Mouse (Mus musculus): ENCODE data around the gene Gpr161. TPM values are rescaled to one million over a fixed set of nuclear protein-coding genes. Genes with fewer than 3 reads are reported as not detected.
A peak's percentile ranks its signal among the peaks of the same experiment; 100 is the strongest.
"Not testable (repeated sequence)": the region's sequence is repeated elsewhere in the genome, so short reads cannot be mapped to it uniquely, and the experiment has no call there.

Gpr161 gene
- total RNA-seq, 1 experiment from 2014 or later = 1.7 TPM

- DNase-seq = no peak
These were observed 20.8 kb downstream of the Gpr161 start for GRCm38 (mm10) chr1:165316361-165316760.

GRCm38 (mm10) chr1:165320141-165320934, 24.7 kb downstream of the Gpr161 start:
- DNase-seq = peak; percentile 90

- DNase-seq = peak; percentile 14
These were observed 25.8 kb downstream of the Gpr161 start for GRCm38 (mm10) chr1:165321393-165321861.

GRCm38 (mm10) chr1:165321891-165322290, 26.3 kb downstream of the Gpr161 start:
- no peak for DNase-seq

GRCm38 (mm10) chr1:165322934-165323333, 27.3 kb downstream of the Gpr161 start:
- no peak for DNase-seq

- DNase-seq = no peak
These were observed 31.8 kb downstream of the Gpr161 start for GRCm38 (mm10) chr1:165327370-165327769.

GRCm38 (mm10) chr1:165327831-165328230, 32.2 kb downstream of the Gpr161 start:
- DNase-seq = peak; percentile 57

GRCm38 (mm10) chr1:165328384-165329289, 33.0 kb downstream of the Gpr161 start:
- not testable (repeated sequence) for DNase-seq

GRCm38 (mm10) chr1:165330859-165331258, 35.3 kb downstream of the Gpr161 start:
- no peak for DNase-seq

GRCm38 (mm10) chr1:165332797-165333196, 37.2 kb downstream of the Gpr161 start:
- no peak for DNase-seq

GRCm38 (mm10) chr1:165342126-165342525, 46.5 kb downstream of the Gpr161 start:
- DNase-seq = no peak

- peak; percentile 27 for DNase-seq
These were observed 48.9 kb downstream of the Gpr161 start for GRCm38 (mm10) chr1:165344453-165344852.

- DNase-seq = no peak
These were observed 53.0 kb downstream of the Gpr161 start for GRCm38 (mm10) chr1:165348627-165349026.

- DNase-seq = no peak
These were observed 60.8 kb downstream of the Gpr161 start for GRCm38 (mm10) chr1:165356347-165356746.

GRCm38 (mm10) chr1:165363271-165363670, 67.7 kb downstream of the Gpr161 start:
- DNase-seq = no peak

GRCm38 (mm10) chr1:165365057-165365456, 69.5 kb downstream of the Gpr161 start:
- no peak for DNase-seq

- DNase-seq = no peak
These were observed 75.4 kb downstream of the Gpr161 start for GRCm38 (mm10) chr1:165370990-165371389.

GRCm38 (mm10) chr1:165373839-165374238, 78.2 kb downstream of the Gpr161 start:
- no peak for DNase-seq

Other genes starting within 250 kb of the Gpr161 start
- not detected in 2 replicates for gene Tbx19, start 135.0 kb upstream of the Gpr161 start, total RNA-seq (2021)
- gene Sft2d2, start 101.4 kb upstream of the Gpr161 start, total RNA-seq (2021) = 22.0 and 22.3 TPM in 2 replicates
- 50.1 and 51.3 TPM in 2 replicates for gene Tiprl, start 58.8 kb upstream of the Gpr161 start, total RNA-seq (2021)
- gene Dcaf6, start 164.7 kb downstream of the Gpr161 start, total RNA-seq (2021) = 44.5 and 46.5 TPM in 2 replicates
- 311 and 341 TPM in 2 replicates for gene Mpc2, start 164.8 kb downstream of the Gpr161 start, total RNA-seq (2021)
- gene Adcy10, start 189.4 kb downstream of the Gpr161 start, total RNA-seq (2021) = 0.11 TPM in 2 replicates